Mouse (Mus musculus) cerebellum, adult 2 months (tissue): ENCODE results near the gene Dip2c.

Experiments
- CTCF ChIP-seq: fragments of 200-500 bp; IDR thresholded peaks from 2 replicates; pipeline ENCODE4 v1.5.1; 2011; ENCODE audit warnings: low read depth, mild to moderate bottlenecking, control low read depth, low read length, moderate library complexity, borderline replicate concordance; ENCODE audit not compliant: insufficient read depth
- POLR2A ChIP-seq: fragments of 200-500 bp; IDR thresholded peaks from 2 replicates; pipeline ENCODE4 v1.6.1; 2011; ENCODE audit warnings: low read length, control low read depth, borderline replicate concordance; ENCODE audit not compliant: insufficient read depth

DNA sequence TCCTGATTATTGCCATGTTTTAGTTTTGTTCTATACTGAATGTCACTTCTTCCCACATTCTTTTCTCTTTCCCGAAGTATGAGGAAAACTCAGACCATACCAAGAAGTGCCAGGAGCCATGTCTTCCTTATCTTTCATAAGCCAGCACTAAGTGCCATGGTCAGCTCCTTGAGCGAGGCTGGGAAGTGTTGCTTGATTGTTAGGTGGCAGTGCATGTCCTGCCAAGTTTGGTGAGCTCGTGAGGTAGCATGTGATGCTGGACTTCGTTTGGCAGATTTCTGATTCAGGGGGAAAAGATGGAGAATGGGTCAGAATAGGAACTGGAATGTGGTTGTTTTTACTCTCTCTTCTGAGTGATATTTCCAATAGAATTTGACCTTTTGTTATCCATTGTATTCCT lies 150.5 kb downstream of the Dip2c start:
- TF ChIP-seq CTCF, result no peak
- TF ChIP-seq POLR2A, result no peak
